In the genomic region with DNA sequence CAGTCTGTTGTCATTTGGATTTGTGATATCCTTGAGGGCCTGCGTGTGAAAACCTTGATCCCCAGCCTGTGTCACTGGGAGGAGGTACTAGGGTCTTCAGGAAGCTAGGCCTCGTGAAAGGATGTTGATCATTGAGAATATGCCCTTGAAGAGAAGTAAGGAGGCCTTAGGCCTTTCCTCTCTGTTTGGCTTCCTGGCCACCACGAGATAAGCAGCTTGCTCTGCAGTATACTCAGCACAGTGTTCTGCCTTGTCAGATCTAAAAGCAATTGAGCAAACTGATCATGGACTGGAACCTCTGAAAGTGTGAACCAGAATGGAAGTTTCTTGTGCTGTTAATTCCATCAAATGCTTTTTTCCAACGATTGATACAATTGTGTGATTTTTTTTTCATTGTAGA, we compare ENCODE assay signal across 30 mouse cellular contexts.
"Had no signal": no experiment of that assay in that cellular context is flagged by ENCODE, and none has a peak within 500 bp of the region (broad histone marks: within the 10 kb centered on the region; RNA-seq: fewer than 3 reads in every experiment).

No protein-coding gene starts in this region.

- H3K9ac ChIP-seq: limb, embryonic 12.5 days; limb, embryonic 13.5 days; limb, embryonic 15.5 days; liver, embryonic 12.5 days; liver, embryonic 13.5 days; liver, embryonic 15.5 days; lung, embryonic 14.5 days; lung, embryonic 15.5 days; midbrain, embryonic 12.5 days; midbrain, embryonic 13.5 days; midbrain, embryonic 15.5 days; neural tube, embryonic 12.5 days had no signal

- H3K4me1 ChIP-seq: limb, embryonic 10.5 days; limb, embryonic 12.5 days; limb, embryonic 13.5 days; limb, embryonic 15.5 days; lung, embryonic 15.5 days; midbrain, embryonic 10.5 days; midbrain, embryonic 12.5 days; midbrain, embryonic 13.5 days; midbrain, embryonic 15.5 days; neural tube, embryonic 12.5 days had no signal

- H3K27me3 ChIP-seq: limb, embryonic 12.5 days; limb, embryonic 13.5 days; limb, embryonic 15.5 days; liver, embryonic 12.5 days; liver, embryonic 13.5 days; liver, embryonic 15.5 days; lung, embryonic 15.5 days; megakaryocyte, embryonic 14.5 days; midbrain, embryonic 12.5 days; midbrain, embryonic 13.5 days; midbrain, embryonic 15.5 days; neural tube, embryonic 12.5 days had no signal

- H3K9me3 ChIP-seq: limb, embryonic 10.5 days; limb, embryonic 12.5 days; limb, embryonic 15.5 days; liver, embryonic 15.5 days; lung, embryonic 15.5 days; midbrain, embryonic 12.5 days; midbrain, embryonic 13.5 days; midbrain, embryonic 15.5 days; neural tube, embryonic 12.5 days had no signal

- H3K27ac ChIP-seq: limb, embryonic 10.5 days; limb, embryonic 12.5 days; limb, embryonic 13.5 days; limb, embryonic 15.5 days; liver, embryonic 12.5 days; liver, embryonic 13.5 days; liver, embryonic 15.5 days; lung, embryonic 15.5 days; macrophage; midbrain, embryonic 10.5 days; midbrain, embryonic 12.5 days; midbrain, embryonic 13.5 days; midbrain, embryonic 15.5 days; neural tube, embryonic 12.5 days had no signal

- H3K4me3 ChIP-seq: limb, embryonic 10.5 days; limb, embryonic 12.5 days; limb, embryonic 13.5 days; limb, embryonic 15.5 days; liver, embryonic 12.5 days; liver, embryonic 13.5 days; liver, embryonic 15.5 days; lung, embryonic 15.5 days; megakaryocyte, embryonic 14.5 days; midbrain, embryonic 10.5 days; midbrain, embryonic 12.5 days; midbrain, embryonic 13.5 days; midbrain, embryonic 15.5 days; myocyte; neural tube, embryonic 12.5 days had no signal

- ATAC-seq: liver, embryonic 12.5 days; lung, postnatal 0 days; midbrain, embryonic 13.5 days; midbrain, embryonic 15.5 days; midbrain, embryonic 16.5 days had no signal

- H3K36me3 ChIP-seq: limb, embryonic 10.5 days; limb, embryonic 12.5 days; limb, embryonic 13.5 days; limb, embryonic 15.5 days; liver, embryonic 12.5 days; liver, embryonic 13.5 days; liver, embryonic 15.5 days; lung, embryonic 15.5 days; midbrain, embryonic 10.5 days; midbrain, embryonic 12.5 days; midbrain, embryonic 13.5 days; midbrain, embryonic 15.5 days; neural tube, embryonic 12.5 days had no signal

- DNase-seq: left cerebral cortex, postnatal 4 days; liver; liver, embryonic 13.5 days; lung, adult 18-20 months; lung, adult 2 months; lung, embryonic 14.5 days; lung, postnatal 10 days; lung, postnatal 14 days; lung, postnatal 36 days; lung, postnatal 4 days; midbrain, embryonic 14.5 days had no signal

- H3K4me2 ChIP-seq: limb, embryonic 12.5 days; limb, embryonic 13.5 days; limb, embryonic 15.5 days; liver, embryonic 11.5 days; liver, embryonic 12.5 days; liver, embryonic 13.5 days; liver, embryonic 15.5 days; lung, embryonic 14.5 days; lung, embryonic 15.5 days; midbrain, embryonic 11.5 days; midbrain, embryonic 12.5 days; midbrain, embryonic 13.5 days; midbrain, embryonic 15.5 days; neural tube, embryonic 12.5 days had no signal
